Mouse (Mus musculus) macrophage (primary cell): ENCODE measurements around the gene Trim5. TPM values are rescaled to one million over a fixed set of nuclear protein-coding genes. Genes with fewer than 3 reads are reported as not detected.
"Not testable (repeated sequence)": the region's sequence is repeated elsewhere in the genome, so short reads cannot be mapped to it uniquely, and the experiment has no call there.

Experiments
- H3K27ac ChIP-seq: fragments of 350-480 bp; formaldehyde crosslinking; 2 replicates; pipeline ENCODE4 v1.9.0; 2021
- H3K36me3 ChIP-seq: fragments of 350-480 bp; formaldehyde crosslinking; 2 replicates; pipeline ENCODE4 v1.9.0; 2021; ENCODE audit errors: inconsistent target
- H3K4me3 ChIP-seq: fragments of 350-480 bp; formaldehyde crosslinking; 2 replicates; pipeline ENCODE4 v1.9.0; 2021; ENCODE audit errors: inconsistent target
- H3K79me2 ChIP-seq: fragments of 350-480 bp; formaldehyde crosslinking; 2 replicates; pipeline ENCODE4 v1.9.0; 2021; ENCODE audit errors: inconsistent target
- WGBS: methylation state at CpG from one replicate; pipeline ENCODE4 v1.1.7; 2026; ENCODE audit warnings: inconsistent platforms; ENCODE audit not compliant: missing documents; 5-methylcytosine and 5-hydroxymethylcytosine counted together
- polyA plus RNA-seq: library from polyadenylated mRNA; stranded (reverse); fragments of 250-400 nt; gene quantifications from 3 replicates; pipeline ENCODE4 v1.2.4, GENCODE M21; 2018; ENCODE audit warnings: inconsistent platforms
- total RNA-seq, 78 experiments: library from RNA; depleted of rRNA; stranded (reverse); fragments of 250-400 nt; gene quantifications; 1 replicate in 9 of 78; 2 replicates in 24 of 78; 3 replicates in 43 of 78; 4 replicates in 2 of 78; pipeline ENCODE4 v1.2.4; 2018; ENCODE audit warnings: inconsistent platforms in 56 of 78

The Trim5 gene
- total RNA-seq (2018; cell fraction: chromatin; rRNA removed): 10 to 100 TPM in 22 of 26 experiments, 1 to 10 TPM in 4; 6.0 to 34.7 (median 21.3) TPM
- 10 to 100 TPM in 3 of 26 experiments, 1 to 10 TPM in 23; 5.0 to 11.3 (median 8.8) TPM for total RNA-seq (2018; cell fraction: cytosol; rRNA removed)
- total RNA-seq (2018; cell fraction: nucleus; rRNA removed): 10 to 100 TPM; 12.2 to 51.8 (median 24.2) TPM
- 5.0 to 12.6 TPM (median 9.5 TPM) in 3 replicates for polyA plus RNA-seq

GRCm38 (mm10) chr7:104287576-104288443, at the start of gene Trim5:
Gene Trim5, minus strand, starts transcription at chr7:104288094.
- not testable (repeated sequence) for H3K36me3 ChIP-seq, H3K79me2 ChIP-seq
- WGBS: 52% methylated on average over 11 of the region's 14 CpGs
- Histone ChIP-seq H3K4me3 (peak within 1 kb of the TSS; percentile 40), H3K27ac (peak within 1 kb of the TSS; percentile 46)

- 83% methylated on average over 1 of the region's 3 CpGs for WGBS
- not testable (repeated sequence) for H3K36me3 ChIP-seq, H3K79me2 ChIP-seq, H3K4me3 ChIP-seq, H3K27ac ChIP-seq
Observed at GRCm38 (mm10) chr7:104335547-104335946, 47.7 kb upstream of the Trim5 start.

- not testable (repeated sequence) for H3K79me2 ChIP-seq, H3K27ac ChIP-seq, H3K4me3 ChIP-seq, H3K36me3 ChIP-seq
- WGBS: 100% methylated on average over 2 of the region's 2 CpGs
Observed at GRCm38 (mm10) chr7:104329171-104329570, 41.3 kb upstream of the Trim5 start, which contains the start of gene Trim34b. Gene Trim34b, plus strand, starts transcription at chr7:104329471.

GRCm38 (mm10) chr7:104322028-104322427, 34.1 kb upstream of the Trim5 start:
- Histone ChIP-seq H3K79me2 (no peaks in the 10 kb centered on the region), H3K27ac (no peak overlapping the region)
- whole genome bisulfite sequencing: 92% methylated on average over 7 of the region's 9 CpGs

GRCm38 (mm10) chr7:104315369-104316080, 27.6 kb upstream of the Trim5 start, which contains the start of gene Trim12a:
Gene Trim12a, minus strand, starts transcription at chr7:104315466.
- not testable (repeated sequence) for H3K36me3 ChIP-seq
- 14% methylated on average over 3 of the region's 4 CpGs for WGBS
- Histone ChIP-seq H3K27ac (peak within 1 kb of the TSS; percentile 92), H3K79me2 (peaks cover 37% of the 10 kb centered on the region), H3K4me3 (peak within 1 kb of the TSS; percentile 70)

More at GRCm38 (mm10) chr7:104322028-104322427, 34.1 kb upstream of the Trim5 start:
- Histone ChIP-seq H3K4me3 (no peak overlapping the region), H3K36me3 (no peaks in the 10 kb centered on the region)

GRCm38 (mm10) chr7:104314796-104315353, 27.0 kb upstream of the Trim5 start:
- 2% methylated on average over 15 of the region's 15 CpGs for WGBS
- peak overlapping the region; percentile 92 for H3K27ac ChIP-seq
- peaks cover 43% of the 10 kb centered on the region for H3K79me2 ChIP-seq
- no peaks in the 10 kb centered on the region for H3K36me3 ChIP-seq
- H3K4me3 ChIP-seq: peak overlapping the region; percentile 70

GRCm38 (mm10) chr7:104291638-104292400, 3.9 kb upstream of the Trim5 start:
- H3K79me2 ChIP-seq: no peaks in the 10 kb centered on the region
- no peaks in the 10 kb centered on the region for H3K36me3 ChIP-seq
- H3K27ac ChIP-seq: no peak overlapping the region
- H3K4me3 ChIP-seq: no peak overlapping the region
- WGBS: 92% methylated on average over 5 of the region's 5 CpGs

GRCm38 (mm10) chr7:104290641-104291040, 2.7 kb upstream of the Trim5 start:
- no peak overlapping the region for H3K4me3 ChIP-seq
- no peaks in the 10 kb centered on the region for H3K36me3 ChIP-seq
- 100% methylated on average over 1 of the region's 1 CpGs for WGBS
- H3K79me2 ChIP-seq: no peaks in the 10 kb centered on the region
- no peak overlapping the region for H3K27ac ChIP-seq

- H3K27ac ChIP-seq, H3K79me2 ChIP-seq, H3K4me3 ChIP-seq: not testable (repeated sequence)
- peaks cover 15% of the 10 kb centered on the region for H3K36me3 ChIP-seq
- 86% methylated on average over 1 of the region's 3 CpGs for WGBS
Observed at GRCm38 (mm10) chr7:104279361-104279760, 8.5 kb downstream of the Trim5 start.

GRCm38 (mm10) chr7:104265335-104265734, 22.6 kb downstream of the Trim5 start:
- not testable (repeated sequence) for H3K36me3 ChIP-seq, H3K27ac ChIP-seq, H3K79me2 ChIP-seq, H3K4me3 ChIP-seq
- WGBS: no CpG with 5 or more reads among the region's 5 CpGs

- WGBS: 95% methylated on average over 4 of the region's 4 CpGs
- H3K27ac ChIP-seq, H3K79me2 ChIP-seq, H3K4me3 ChIP-seq: not testable (repeated sequence)
- peaks cover 21% of the 10 kb centered on the region for H3K36me3 ChIP-seq
Observed at GRCm38 (mm10) chr7:104260380-104260779, 27.5 kb downstream of the Trim5 start.

GRCm38 (mm10) chr7:104244287-104245181, 43.4 kb downstream of the Trim5 start, which contains the start of gene Trim34a:
Gene Trim34a, plus strand, starts transcription at chr7:104244457.
- peak within 1 kb of the TSS; percentile 94 for H3K4me3 ChIP-seq
- no peaks in the 10 kb centered on the region; the same call in 1 of the 2 replicates for H3K36me3 ChIP-seq
- 5% methylated on average over 10 of the region's 13 CpGs for WGBS
- peak within 1 kb of the TSS; percentile 90 for H3K27ac ChIP-seq
- H3K79me2 ChIP-seq: peaks cover 33% of the 10 kb centered on the region

- Histone ChIP-seq H3K79me2 (peaks cover 33% of the 10 kb centered on the region), H3K27ac (no peak overlapping the region), H3K36me3 (no peaks in the 10 kb centered on the region; the same call in 1 of the 2 replicates), H3K4me3 (no peak overlapping the region)
- 78% methylated on average over 1 of the region's 1 CpGs for WGBS
Observed at GRCm38 (mm10) chr7:104243616-104244015, 44.3 kb downstream of the Trim5 start.
